Mouse (Mus musculus): ENCODE measurements around the gene Eif4a1. TPM values are rescaled to one million over a fixed set of nuclear protein-coding genes. Genes with fewer than 3 reads are reported as not detected.

Gene Eif4a1
- polyA plus RNA-seq (2015; fragmentation: Nextera tagmentation; extraction: Ambion mirVana): 563 and 599 TPM in 2 replicates

GRCm38 (mm10) chr11:69672211-69672706, at the start of gene Eif4a1:
TSS of gene Eif4a1 (minus strand) at chr11:69672423.
- H3K36me3 ChIP-seq (ENCODE audit: control insufficient read depth, insufficient read depth): peaks cover 31% of the 10 kb centered on the region
- H3K27me3 ChIP-seq (replicated peaks; ENCODE audit: control insufficient read depth, insufficient read depth, low read length): no peaks in the 10 kb centered on the region
- H3K9ac ChIP-seq (replicated peaks; ENCODE audit: low read depth, low read length): peak within 1 kb of the TSS; percentile 99
- H3K4me3 ChIP-seq (replicated peaks; ENCODE audit: low read length): peak within 1 kb of the TSS; percentile 100
- WGBS: under 1% methylated on average over 36 of the region's 36 CpGs
- no peaks in the 10 kb centered on the region for H3K9me3 ChIP-seq (ENCODE audit: control insufficient read depth, low read length)
- peaks cover 26% of the 10 kb centered on the region for H3K4me1 ChIP-seq (replicated peaks; ENCODE audit: control insufficient read depth, insufficient read depth, low read length)
- peak; percentile 96 for ATAC-seq
- H3K27ac ChIP-seq (ENCODE audit: low read length): peak within 1 kb of the TSS; percentile 98
- H3K4me2 ChIP-seq (ENCODE audit: low read length): peak within 1 kb of the TSS; percentile 96

- no peak for ATAC-seq
- Histone ChIP-seq H3K27me3 (replicated peaks; ENCODE audit: control insufficient read depth, insufficient read depth, low read length) (no peaks in the 10 kb centered on the region), H3K9ac (replicated peaks; ENCODE audit: low read depth, low read length) (no peak overlapping the region), H3K36me3 (ENCODE audit: control insufficient read depth, insufficient read depth) (no peaks in the 10 kb centered on the region), H3K27ac (ENCODE audit: low read length) (no peak overlapping the region), H3K4me2 (ENCODE audit: low read length) (no peak overlapping the region), H3K4me1 (replicated peaks; ENCODE audit: control insufficient read depth, insufficient read depth, low read length) (no peaks in the 10 kb centered on the region), H3K9me3 (ENCODE audit: control insufficient read depth, low read length) (no peaks in the 10 kb centered on the region), H3K4me3 (replicated peaks; ENCODE audit: low read length) (no peak overlapping the region)
- 81% methylated on average over 6 of the region's 6 CpGs for WGBS
Measured at GRCm38 (mm10) chr11:69720852-69721251, 48.6 kb upstream of the Eif4a1 start.

- no peak overlapping the region for H3K4me2 ChIP-seq (ENCODE audit: low read length)
- 70% methylated on average over 6 of the region's 6 CpGs for WGBS
- no peak overlapping the region for H3K27ac ChIP-seq (ENCODE audit: low read length)
- no peaks in the 10 kb centered on the region for H3K9me3 ChIP-seq (ENCODE audit: control insufficient read depth, low read length)
- H3K4me3 ChIP-seq (replicated peaks; ENCODE audit: low read length): no peak overlapping the region
- ATAC-seq: no peak
- no peaks in the 10 kb centered on the region for H3K36me3 ChIP-seq (ENCODE audit: control insufficient read depth, insufficient read depth)
- no peaks in the 10 kb centered on the region for H3K4me1 ChIP-seq (replicated peaks; ENCODE audit: control insufficient read depth, insufficient read depth, low read length)
- H3K27me3 ChIP-seq (replicated peaks; ENCODE audit: control insufficient read depth, insufficient read depth, low read length): no peaks in the 10 kb centered on the region
- no peak overlapping the region for H3K9ac ChIP-seq (replicated peaks; ENCODE audit: low read depth, low read length)
Measured at GRCm38 (mm10) chr11:69719423-69719822, 47.2 kb upstream of the Eif4a1 start.

GRCm38 (mm10) chr11:69718661-69719060, 46.4 kb upstream of the Eif4a1 start:
- Histone ChIP-seq H3K27me3 (replicated peaks; ENCODE audit: control insufficient read depth, insufficient read depth, low read length) (no peaks in the 10 kb centered on the region), H3K4me3 (replicated peaks; ENCODE audit: low read length) (no peak overlapping the region), H3K36me3 (ENCODE audit: control insufficient read depth, insufficient read depth) (no peaks in the 10 kb centered on the region), H3K27ac (ENCODE audit: low read length) (no peak overlapping the region), H3K9me3 (ENCODE audit: control insufficient read depth, low read length) (no peaks in the 10 kb centered on the region), H3K9ac (replicated peaks; ENCODE audit: low read depth, low read length) (no peak overlapping the region), H3K4me2 (ENCODE audit: low read length) (no peak overlapping the region), H3K4me1 (replicated peaks; ENCODE audit: control insufficient read depth, insufficient read depth, low read length) (no peaks in the 10 kb centered on the region)
- no peak for ATAC-seq
- 25% methylated on average over 15 of the region's 15 CpGs for WGBS

GRCm38 (mm10) chr11:69716953-69717352, 44.7 kb upstream of the Eif4a1 start:
- no peaks in the 10 kb centered on the region for H3K4me1 ChIP-seq (replicated peaks; ENCODE audit: control insufficient read depth, insufficient read depth, low read length)
- H3K36me3 ChIP-seq (ENCODE audit: control insufficient read depth, insufficient read depth): no peaks in the 10 kb centered on the region
- no peak overlapping the region for H3K4me3 ChIP-seq (replicated peaks; ENCODE audit: low read length)
- no peak overlapping the region for H3K4me2 ChIP-seq (ENCODE audit: low read length)
- H3K27me3 ChIP-seq (replicated peaks; ENCODE audit: control insufficient read depth, insufficient read depth, low read length): no peaks in the 10 kb centered on the region
- H3K27ac ChIP-seq (ENCODE audit: low read length): no peak overlapping the region
- H3K9me3 ChIP-seq (ENCODE audit: control insufficient read depth, low read length): no peaks in the 10 kb centered on the region
- ATAC-seq: no peak
- H3K9ac ChIP-seq (replicated peaks; ENCODE audit: low read depth, low read length): no peak overlapping the region
- 75% methylated on average over 4 of the region's 4 CpGs for WGBS

- no peak for ATAC-seq
- H3K4me1 ChIP-seq (replicated peaks; ENCODE audit: control insufficient read depth, insufficient read depth, low read length): no peaks in the 10 kb centered on the region
- H3K27me3 ChIP-seq (replicated peaks; ENCODE audit: control insufficient read depth, insufficient read depth, low read length): no peaks in the 10 kb centered on the region
- 50% methylated on average over 5 of the region's 5 CpGs for WGBS
- H3K4me2 ChIP-seq (ENCODE audit: low read length): no peak overlapping the region
- no peak overlapping the region for H3K4me3 ChIP-seq (replicated peaks; ENCODE audit: low read length)
- no peak overlapping the region for H3K9ac ChIP-seq (replicated peaks; ENCODE audit: low read depth, low read length)
- no peak overlapping the region for H3K27ac ChIP-seq (ENCODE audit: low read length)
- H3K36me3 ChIP-seq (ENCODE audit: control insufficient read depth, insufficient read depth): no peaks in the 10 kb centered on the region
- H3K9me3 ChIP-seq (ENCODE audit: control insufficient read depth, low read length): no peaks in the 10 kb centered on the region
Measured at GRCm38 (mm10) chr11:69715929-69716328, 43.7 kb upstream of the Eif4a1 start.

- no peaks in the 10 kb centered on the region for H3K27me3 ChIP-seq (replicated peaks; ENCODE audit: control insufficient read depth, insufficient read depth, low read length)
- no peak overlapping the region for H3K9ac ChIP-seq (replicated peaks; ENCODE audit: low read depth, low read length)
- H3K4me1 ChIP-seq (replicated peaks; ENCODE audit: control insufficient read depth, insufficient read depth, low read length): no peaks in the 10 kb centered on the region
- no peaks in the 10 kb centered on the region for H3K9me3 ChIP-seq (ENCODE audit: control insufficient read depth, low read length)
- H3K27ac ChIP-seq (ENCODE audit: low read length): no peak overlapping the region
- no peaks in the 10 kb centered on the region for H3K36me3 ChIP-seq (ENCODE audit: control insufficient read depth, insufficient read depth)
- H3K4me2 ChIP-seq (ENCODE audit: low read length): no peak overlapping the region
- WGBS: 56% methylated on average over 9 of the region's 9 CpGs
- no peak overlapping the region for H3K4me3 ChIP-seq (replicated peaks; ENCODE audit: low read length)
- no peak for ATAC-seq
Measured at GRCm38 (mm10) chr11:69715482-69715881, 43.3 kb upstream of the Eif4a1 start.

- H3K4me3 ChIP-seq (replicated peaks; ENCODE audit: low read length): no peak overlapping the region
- 82% methylated on average over 18 of the region's 18 CpGs for WGBS
- no peaks in the 10 kb centered on the region for H3K9me3 ChIP-seq (ENCODE audit: control insufficient read depth, low read length)
- no peaks in the 10 kb centered on the region for H3K36me3 ChIP-seq (ENCODE audit: control insufficient read depth, insufficient read depth)
- H3K4me1 ChIP-seq (replicated peaks; ENCODE audit: control insufficient read depth, insufficient read depth, low read length): peaks cover 2% of the 10 kb centered on the region; the same call in 1 of the 2 replicates
- H3K4me2 ChIP-seq (ENCODE audit: low read length): no peak overlapping the region
- no peak overlapping the region for H3K27ac ChIP-seq (ENCODE audit: low read length)
- H3K27me3 ChIP-seq (replicated peaks; ENCODE audit: control insufficient read depth, insufficient read depth, low read length): no peaks in the 10 kb centered on the region
- H3K9ac ChIP-seq (replicated peaks; ENCODE audit: low read depth, low read length): no peak overlapping the region
- no peak for ATAC-seq
Measured at GRCm38 (mm10) chr11:69714636-69715329, 42.6 kb upstream of the Eif4a1 start.

GRCm38 (mm10) chr11:69712954-69713672, 40.9 kb upstream of the Eif4a1 start:
- Histone ChIP-seq H3K36me3 (ENCODE audit: control insufficient read depth, insufficient read depth) (no peaks in the 10 kb centered on the region), H3K4me3 (replicated peaks; ENCODE audit: low read length) (no peak overlapping the region), H3K9ac (replicated peaks; ENCODE audit: low read depth, low read length) (no peak overlapping the region), H3K4me1 (replicated peaks; ENCODE audit: control insufficient read depth, insufficient read depth, low read length) (peaks cover 3% of the 10 kb centered on the region; the same call in 1 of the 2 replicates), H3K27me3 (replicated peaks; ENCODE audit: control insufficient read depth, insufficient read depth, low read length) (no peaks in the 10 kb centered on the region), H3K4me2 (ENCODE audit: low read length) (no peak overlapping the region), H3K9me3 (ENCODE audit: control insufficient read depth, low read length) (no peaks in the 10 kb centered on the region), H3K27ac (ENCODE audit: low read length) (no peak overlapping the region)
- no peak for ATAC-seq
- 85% methylated on average over 20 of the region's 20 CpGs for WGBS
